Mouse (Mus musculus): Measurements from ENCODE around the gene Sun5.
"Not testable (repeated sequence)": the region's sequence is repeated elsewhere in the genome, so short reads cannot be mapped to it uniquely, and the experiment has no call there.

GRCm38 (mm10) chr2:153825900-153826299 is 45.0 kb downstream of the Sun5 start:
- not testable (repeated sequence) for TF ChIP-seq EP300, CTCF (IDR thresholded peaks at IDR 0.05; ENCODE audit: low read depth)
